Mouse (Mus musculus) bone marrow macrophage, adult 2 months (primary cell): Measurements from ENCODE around the gene Fam32a.

ENCODE experiments used
- CTCF ChIP-seq: IDR thresholded peaks from 2 replicates; pipeline ENCODE4 v1.5.1; 2012; ENCODE audit warnings: low read depth, mild to moderate bottlenecking, low read length, moderate library complexity
- POLR2A ChIP-seq: IDR thresholded peaks from 2 replicates; pipeline ENCODE4 v1.6.1; 2012; ENCODE audit warnings: mild to moderate bottlenecking, low read depth, low read length, borderline replicate concordance

DNA sequence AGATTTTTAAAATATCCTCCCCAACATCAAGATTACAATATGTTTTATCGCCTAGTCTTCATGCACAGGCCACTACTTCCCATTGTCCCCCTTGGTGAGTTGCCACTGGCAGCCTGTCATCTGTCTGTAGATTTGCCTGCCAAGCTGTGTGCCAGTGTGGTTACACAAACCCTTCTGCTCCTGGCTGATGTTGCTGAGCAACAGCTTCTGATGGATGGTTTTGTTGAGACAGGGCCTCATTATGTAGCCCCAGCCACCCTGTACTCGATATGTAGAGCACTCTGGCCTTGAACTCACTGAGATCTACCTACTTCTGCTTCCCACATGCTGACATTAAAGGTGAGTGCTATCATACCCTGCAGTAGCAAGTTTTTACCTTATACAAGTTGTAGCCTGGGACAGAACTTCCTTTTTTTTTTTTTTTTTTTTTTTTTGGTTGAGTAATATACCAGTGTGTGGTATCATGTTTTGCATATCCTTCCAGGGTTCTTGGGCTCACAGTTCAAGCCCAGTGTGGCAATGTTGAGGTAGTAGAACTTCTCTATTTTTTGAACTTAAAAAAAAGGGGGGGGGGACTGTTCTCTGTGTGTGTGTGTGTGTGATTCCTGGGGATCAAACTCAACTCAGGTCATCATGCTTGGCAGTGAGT, 35.9 kb upstream of the Fam32a start:
- TF ChIP-seq CTCF (no peak), POLR2A (no peak)
